ENCODE assay signal across 9 mouse cellular contexts in genomic region chr6:145373712-145374221, GRCm38 (mm10).
DNase-seq lines count a peak whose midpoint lies in the region; ATAC-seq and TF ChIP-seq lines count a peak whose summit lies in the region.
"Had no signal": no experiment of that assay in that cellular context is flagged by ENCODE, and none has a peak within 500 bp of the region (broad histone marks: within the 10 kb centered on the region; RNA-seq: fewer than 3 reads in every experiment).

No protein-coding gene starts in this region.

- no peak overlapping the region for H3K4me2 ChIP-seq in kidney, embryonic 15.5 days
- no peak overlapping the region for H3K4me2 ChIP-seq in heart, embryonic 11.5 days
- H3K4me2 ChIP-seq: liver, embryonic 15.5 days had no signal

- H3K9ac ChIP-seq in kidney, embryonic 15.5 days, result no peak overlapping the region
- H3K9ac ChIP-seq in heart, embryonic 11.5 days (ENCODE audit: low read depth, low read length), result no peak overlapping the region
- H3K9ac ChIP-seq: liver, embryonic 15.5 days had no signal

- no peaks in the 10 kb centered on the region for H3K9me3 ChIP-seq in kidney, embryonic 15.5 days (replicated peaks)
- no peaks in the 10 kb centered on the region for H3K9me3 ChIP-seq in heart, embryonic 11.5 days (replicated peaks; ENCODE audit: control insufficient read depth, low read length)
- H3K9me3 ChIP-seq: liver, embryonic 15.5 days had no signal

- H3K36me3 ChIP-seq in kidney, embryonic 15.5 days, result no peaks in the 10 kb centered on the region
- no peaks in the 10 kb centered on the region for H3K36me3 ChIP-seq in kidney, adult 2 months (ENCODE audit: control insufficient read depth, insufficient read depth, low read length)
- H3K36me3 ChIP-seq in heart, embryonic 11.5 days (ENCODE audit: control insufficient read depth, insufficient read depth, low read length), result no peaks in the 10 kb centered on the region
- H3K36me3 ChIP-seq: liver, embryonic 15.5 days had no signal

- H3K4me3 ChIP-seq in kidney, embryonic 15.5 days (replicated peaks), result no peak overlapping the region
- no peak overlapping the region for H3K4me3 ChIP-seq in kidney, adult 2 months (ENCODE audit: insufficient read depth, low read depth, low read length)
- H3K4me3 ChIP-seq in heart, embryonic 11.5 days (ENCODE audit: low read depth, low read length), result no peak overlapping the region
- H3K4me3 ChIP-seq: liver, embryonic 15.5 days had no signal

- H3K4me1 ChIP-seq in kidney, embryonic 15.5 days, result peaks cover 22% of the 10 kb centered on the region
- H3K4me1 ChIP-seq in kidney, adult 2 months (ENCODE audit: control insufficient read depth, insufficient read depth, low read length), result no peaks in the 10 kb centered on the region
- H3K4me1 ChIP-seq in heart, embryonic 11.5 days (ENCODE audit: control insufficient read depth, insufficient read depth, low read length), result peaks cover 27% of the 10 kb centered on the region
- H3K4me1 ChIP-seq: liver, embryonic 15.5 days had no signal

- H3K27ac ChIP-seq in kidney, embryonic 15.5 days, result no peak overlapping the region
- no peak overlapping the region for H3K27ac ChIP-seq in kidney, adult 2 months (ENCODE audit: insufficient read depth, low read depth, low read length)
- H3K27ac ChIP-seq in heart, embryonic 11.5 days (ENCODE audit: low read depth, low read length), result no peak overlapping the region
- H3K27ac ChIP-seq: liver, embryonic 15.5 days had no signal

- no peak for DNase-seq in kidney, adult 2 months
- peak; percentile 49 for DNase-seq in CD4-positive, CD25-positive, alpha-beta regulatory T cell, adult 2 months (ENCODE audit: low read depth, low spot score)
- peak; percentile 56 to 68 for DNase-seq in frontal cortex, postnatal 14 days (ENCODE audit: low spot score in 2 of 2)
- DNase-seq in left cerebral cortex, postnatal 4 days, result peak; percentile 19
- DNase-seq in heart, adult 18-20 months, result no peak
- no peak for DNase-seq in thymus, postnatal 36 days

- TF ChIP-seq CTCF in kidney, adult 2 months (conservative IDR thresholded peaks at IDR 0.05; ENCODE audit: insufficient read depth, insufficient read length, low read depth, low read length), result no peak

- intact Hi-C loops in left cerebral cortex, postnatal 4 days (cut with DNase I), result no loop called here

- no peaks in the 10 kb centered on the region for H3K27me3 ChIP-seq in kidney, embryonic 15.5 days
- no peaks in the 10 kb centered on the region for H3K27me3 ChIP-seq in kidney, adult 2 months (replicated peaks; ENCODE audit: control insufficient read depth, insufficient read depth, low read length)
- H3K27me3 ChIP-seq in heart, embryonic 11.5 days (ENCODE audit: control insufficient read depth, insufficient read depth, low read length), result no peaks in the 10 kb centered on the region; the same call in 1 of the 2 replicates
- H3K27me3 ChIP-seq: liver, embryonic 15.5 days had no signal

- WGBS in kidney, embryonic 15.5 days, result 16% methylated on average over 7 of the region's 7 CpGs
- WGBS in kidney, adult 2 months, result 32% methylated on average over 7 of the region's 7 CpGs
- 36% methylated on average over 7 of the region's 7 CpGs for WGBS in heart, embryonic 11.5 days (ENCODE audit: insufficient replicate concordance)

- no peak for TF ChIP-seq POLR2A in kidney, adult 2 months (IDR thresholded peaks at IDR 0.05; ENCODE audit: low read depth, low read length)

- peak; percentile 46; the same call in 1 of the 2 replicates for ATAC-seq in kidney, embryonic 15.5 days (replicated peaks; ENCODE audit: low FRiP score)
- ATAC-seq in heart, embryonic 11.5 days (replicated peaks; ENCODE audit: insufficient number of reproducible peaks, low FRiP score, low TSS enrichment), result no peak

Comparison
In these comparisons a context has a peak if more than half of its experiments do, and no peak if none do; other contexts are left out.
1. DNase-seq: peak in CD4-positive, CD25-positive, alpha-beta regulatory T cell, adult 2 months (single experiment), frontal cortex, postnatal 14 days (2 of 2) and left cerebral cortex, postnatal 4 days (single experiment); none in kidney, adult 2 months (single experiment), heart, adult 18-20 months (0 of 2) and thymus, postnatal 36 days (0 of 2).